Mouse (Mus musculus) stomach, postnatal 0 days (tissue): ENCODE data around the gene P4ha2.
"Not testable (repeated sequence)": the region's sequence is repeated elsewhere in the genome, so short reads cannot be mapped to it uniquely, and the experiment has no call there.

Experiments used
- CTCF ChIP-seq: IDR thresholded peaks from 2 replicates; pipeline ENCODE4 v1.5.1; 2016; ENCODE audit warnings: antibody characterized with exemption, low read depth, mild to moderate bottlenecking, moderate library complexity
- EP300 ChIP-seq: optimal IDR thresholded peaks from 2 replicates; pipeline ENCODE3; 2016; ENCODE audit warnings: antibody characterized with exemption

- TF ChIP-seq CTCF, EP300: not testable (repeated sequence)
Measured at GRCm38 (mm10) chr11:54140159-54140558, 40.3 kb downstream of the P4ha2 start.
